Mouse (Mus musculus) cerebellum, adult 11-12 months (tissue): ENCODE results near the gene Rexo1.

Experiments used
- DNase-seq: peaks from one replicate; pipeline ENCODE4 v3.0.0; 2022

Rexo1 gene

GRCm38 (mm10) chr10:80584642-80585552, 23.5 kb upstream of the Rexo1 start:
- DNase-seq, result no peak

GRCm38 (mm10) chr10:80584045-80584488, 22.7 kb upstream of the Rexo1 start:
- DNase-seq, result no peak

DNA sequence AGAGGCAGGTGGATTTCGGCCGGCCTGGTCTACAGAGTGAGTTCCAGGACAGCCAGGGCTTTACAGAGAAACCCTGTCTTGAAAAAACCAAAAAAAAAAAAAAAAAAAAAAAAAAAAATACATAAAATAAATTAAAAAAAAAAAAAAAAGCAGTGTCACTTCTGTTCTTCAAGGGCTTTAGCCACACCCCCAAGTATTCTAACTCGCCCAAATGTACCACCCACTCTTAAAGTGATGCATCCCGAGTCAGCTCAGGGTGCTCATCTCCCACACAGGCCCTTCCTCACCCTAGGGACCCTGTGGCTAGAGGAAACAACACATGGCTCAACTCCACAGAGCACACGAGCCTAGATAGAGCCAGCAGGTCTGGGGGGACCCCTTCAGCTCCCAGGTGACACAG, 21.7 kb upstream of the Rexo1 start:
- no peak for DNase-seq

DNA sequence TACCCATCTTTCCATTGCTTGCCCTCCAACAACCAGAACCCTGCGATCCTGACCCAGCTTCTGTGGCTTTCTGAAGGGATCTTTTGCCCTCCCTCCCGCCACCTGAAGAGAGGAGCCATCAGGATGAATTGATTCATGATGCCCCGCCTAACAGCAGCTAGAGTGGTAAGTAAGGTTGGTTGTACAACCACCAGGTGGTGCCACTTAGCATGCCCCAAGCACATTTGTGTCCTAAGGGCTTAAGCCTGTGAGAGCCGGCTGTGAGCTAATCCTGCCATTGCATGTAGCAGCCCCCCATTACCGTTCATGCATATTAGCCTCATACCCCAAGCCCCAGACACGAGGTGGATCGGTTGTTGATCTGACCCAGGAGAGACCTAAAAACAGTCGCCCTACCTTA, 17.6 kb upstream of the Rexo1 start:
- peak; percentile 74 for DNase-seq

DNA sequence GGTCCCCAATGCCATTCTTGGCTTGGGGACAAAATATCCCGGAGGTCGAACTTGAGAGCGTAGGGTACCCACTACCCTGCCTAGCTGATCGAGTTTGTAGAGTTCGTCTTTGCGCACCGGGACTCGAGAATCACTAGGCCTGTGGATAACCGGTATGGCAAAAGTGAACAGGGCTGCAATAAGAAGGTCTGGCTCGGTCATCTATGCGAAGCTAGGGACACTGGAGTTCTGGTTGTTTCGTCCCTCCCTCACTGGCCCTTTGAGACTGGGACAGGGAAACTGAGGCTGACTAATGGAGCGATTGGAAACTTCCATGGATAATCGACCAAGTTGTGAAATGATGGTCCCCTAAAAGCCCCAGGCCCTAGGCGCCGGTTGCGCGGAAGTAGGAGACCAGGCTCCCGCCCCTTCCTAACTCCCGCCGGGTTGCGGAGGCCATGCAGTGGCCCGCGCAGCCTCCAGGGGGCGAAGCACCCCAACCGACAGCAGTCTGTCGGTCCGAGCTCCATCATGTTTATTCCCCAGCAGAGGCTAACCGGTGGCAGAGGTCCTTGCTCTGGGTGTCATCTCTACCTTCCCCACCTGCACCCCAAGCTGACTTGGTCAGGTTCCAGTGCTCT, 16.9 kb upstream of the Rexo1 start:
- peak; percentile 81 for DNase-seq

- DNase-seq, result peak; percentile 92
Observed at GRCm38 (mm10) chr10:80577195-80578130, 16.1 kb upstream of the Rexo1 start, which contains the start of gene Klf16. Gene Klf16 (minus strand): TSS chr10:80577321.

GRCm38 (mm10) chr10:80576351-80577194, 15.2 kb upstream of the Rexo1 start:
- DNase-seq, result peak; percentile 80

DNA sequence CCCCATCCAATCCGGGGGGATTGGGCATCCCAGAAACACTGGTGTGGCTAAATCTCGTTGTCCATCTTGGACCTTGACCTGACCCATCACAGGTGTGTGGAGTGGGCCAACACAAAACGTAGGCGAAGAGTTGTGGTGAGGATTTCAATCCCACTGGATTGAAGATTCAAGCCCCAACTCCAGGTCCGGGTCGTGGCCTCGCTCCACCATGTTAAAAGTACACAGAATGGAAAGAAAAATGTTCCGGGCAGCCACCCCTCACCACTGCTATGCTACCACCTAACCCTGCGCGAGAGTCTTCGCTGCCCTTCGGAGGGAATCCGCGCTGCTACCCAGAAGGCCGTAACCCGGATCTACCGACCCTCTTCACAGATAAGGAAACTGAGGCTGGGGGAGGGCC, 14.6 kb upstream of the Rexo1 start:
- DNase-seq, result peak; percentile 41

GRCm38 (mm10) chr10:80574896-80575295, 13.5 kb upstream of the Rexo1 start:
- DNase-seq, result no peak

DNA sequence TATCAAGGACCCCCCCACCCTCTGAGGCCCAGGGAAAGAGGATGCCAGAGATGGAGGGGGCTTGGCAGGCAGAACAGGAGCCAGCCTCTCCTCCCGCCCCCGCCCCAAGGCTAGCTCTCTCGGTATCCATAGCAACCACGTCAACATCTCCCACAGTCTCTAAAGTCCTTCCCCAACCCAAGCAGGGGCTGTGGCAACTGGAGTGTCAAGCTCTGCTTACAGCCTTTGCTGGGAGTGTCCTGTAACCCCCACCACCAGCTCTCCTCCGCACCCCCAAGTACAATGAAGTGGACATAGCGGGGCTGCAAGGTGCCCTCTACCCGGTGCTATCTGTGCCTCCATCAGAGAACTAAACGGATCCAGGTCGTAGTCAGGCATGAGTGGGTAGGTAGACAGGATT, 12.6 kb upstream of the Rexo1 start:
- DNase-seq, result no peak

DNA sequence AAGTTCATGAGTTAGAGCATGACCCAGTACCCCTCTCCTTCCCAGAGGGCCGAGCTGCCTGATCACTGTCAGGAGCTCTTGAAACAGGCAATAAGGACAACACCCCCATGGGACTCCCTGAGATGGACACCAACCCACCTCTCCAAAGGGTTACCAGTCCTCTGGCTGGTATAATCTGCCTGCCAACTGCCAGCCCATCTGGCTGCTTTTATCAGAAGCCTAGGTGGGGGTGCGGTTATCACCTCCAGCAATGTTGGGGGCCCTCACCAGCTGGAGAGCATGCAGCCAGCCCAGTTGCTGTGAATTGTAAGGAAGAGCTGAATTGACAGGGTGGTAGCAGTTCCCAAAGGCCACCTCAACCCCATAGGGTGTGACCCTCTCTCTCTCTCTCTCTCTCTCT, 11.1 kb upstream of the Rexo1 start:
- DNase-seq, result no peak

DNA sequence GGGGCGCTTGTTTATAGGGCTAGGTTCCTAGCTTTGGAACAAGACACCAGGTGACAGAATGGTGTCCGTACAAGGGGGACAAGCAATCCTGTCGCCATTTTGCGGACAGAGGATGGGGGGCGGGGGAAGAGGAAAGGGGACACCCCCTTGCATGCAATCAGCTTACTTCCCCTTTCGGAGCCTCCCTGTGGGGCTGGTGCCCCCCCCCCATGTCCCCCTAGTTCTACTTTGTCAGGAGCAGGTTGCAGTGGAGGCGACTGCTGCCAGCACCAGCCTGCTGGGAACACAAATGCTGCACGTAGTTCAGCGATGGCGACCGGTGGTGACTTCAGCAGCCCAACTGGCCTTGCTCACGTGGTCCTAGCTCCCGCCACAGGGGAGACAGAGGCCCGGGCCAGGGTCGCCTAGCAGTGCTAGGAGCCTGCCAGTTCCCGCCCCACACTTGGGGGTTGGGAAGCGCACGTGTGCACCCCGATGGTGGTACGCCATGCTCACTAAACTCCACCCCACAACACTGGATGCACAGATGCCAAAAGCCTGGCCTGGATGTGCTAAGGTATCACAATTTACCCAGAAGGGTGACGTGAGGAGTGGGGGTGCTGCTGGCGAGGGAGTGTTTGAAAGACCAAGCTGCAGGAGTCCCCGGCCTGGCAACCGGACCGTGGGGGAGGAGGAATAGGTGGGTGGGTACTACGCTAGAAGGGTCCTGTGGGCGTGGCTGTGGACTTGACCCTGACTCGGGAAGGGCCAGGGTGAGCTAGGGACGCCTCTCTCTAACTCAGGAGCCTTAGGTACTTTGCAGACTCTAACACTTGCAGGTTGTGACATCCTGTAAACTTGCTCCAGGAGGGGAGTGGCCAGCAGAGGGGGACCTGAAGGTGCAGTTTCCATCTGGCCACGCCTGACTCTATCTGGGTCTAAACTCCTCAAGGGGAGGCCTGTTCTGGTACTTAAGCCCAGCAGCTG, 9.8 kb upstream of the Rexo1 start:
- peak; percentile 75 for DNase-seq

GRCm38 (mm10) chr10:80570419-80570818, 9.1 kb upstream of the Rexo1 start:
- DNase-seq, result no peak

DNA sequence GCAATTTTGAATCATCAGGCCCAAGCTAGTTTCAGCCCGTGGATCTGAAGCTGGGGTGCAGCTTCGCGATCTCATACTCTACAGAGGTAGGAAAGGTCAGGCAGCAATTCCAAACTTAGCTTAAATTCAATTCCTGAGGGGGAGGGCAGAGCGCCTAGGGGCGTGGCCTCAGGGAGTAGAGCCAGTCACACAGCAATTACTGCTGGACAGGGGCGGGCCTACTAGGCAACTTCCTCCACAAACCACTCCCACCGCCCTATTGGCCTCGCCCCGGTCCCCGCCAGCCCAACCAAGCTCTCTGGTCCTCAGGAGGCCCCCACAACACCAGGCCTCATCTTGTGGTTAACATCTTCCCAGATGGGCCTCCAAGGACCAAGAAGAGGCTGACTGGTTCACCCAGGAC, 8.3 kb upstream of the Rexo1 start:
- DNase-seq, result no peak

- DNase-seq, result no peak
Observed at GRCm38 (mm10) chr10:80568876-80569275, 7.5 kb upstream of the Rexo1 start.

- peak; percentile 84 for DNase-seq
Observed at GRCm38 (mm10) chr10:80566375-80567092, 5.2 kb upstream of the Rexo1 start.

DNA sequence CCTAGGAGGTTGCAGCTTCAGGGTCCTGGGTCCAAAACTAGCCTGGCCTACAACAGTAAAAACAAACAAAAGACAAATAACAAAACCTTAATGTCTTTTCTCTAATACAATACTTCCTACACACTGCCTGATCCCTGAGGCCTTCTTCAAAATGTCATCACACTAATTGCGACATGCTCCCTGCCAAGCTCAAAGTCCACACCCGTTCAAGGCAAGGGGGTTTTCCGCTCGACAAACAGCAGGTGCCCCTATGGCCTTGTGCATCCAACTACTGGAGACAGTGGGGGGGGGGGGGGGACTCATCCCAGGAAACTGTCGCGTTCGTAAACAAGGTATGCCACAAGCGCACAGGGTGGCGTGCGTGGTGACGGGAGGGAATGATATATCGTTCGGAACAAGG, 739 bp downstream of the Rexo1 start:
- DNase-seq, result no peak

- peak; percentile 51 for DNase-seq
Observed at GRCm38 (mm10) chr10:80559431-80559830, 1.9 kb downstream of the Rexo1 start.

GRCm38 (mm10) chr10:80557346-80557965, 3.9 kb downstream of the Rexo1 start:
- DNase-seq, result peak; percentile 72

- DNase-seq, result no peak
Observed at GRCm38 (mm10) chr10:80553997-80554396, 7.4 kb downstream of the Rexo1 start.
